Mouse (Mus musculus): ENCODE measurements around the gene Klhdc1. TPM values are rescaled to one million over a fixed set of nuclear protein-coding genes. Genes with fewer than 3 reads are reported as not detected.

Klhdc1 gene
- total and polyA plus RNA-seq, 3 experiments, result 0.48 to 8.7 (median 6.6) TPM

DNA sequence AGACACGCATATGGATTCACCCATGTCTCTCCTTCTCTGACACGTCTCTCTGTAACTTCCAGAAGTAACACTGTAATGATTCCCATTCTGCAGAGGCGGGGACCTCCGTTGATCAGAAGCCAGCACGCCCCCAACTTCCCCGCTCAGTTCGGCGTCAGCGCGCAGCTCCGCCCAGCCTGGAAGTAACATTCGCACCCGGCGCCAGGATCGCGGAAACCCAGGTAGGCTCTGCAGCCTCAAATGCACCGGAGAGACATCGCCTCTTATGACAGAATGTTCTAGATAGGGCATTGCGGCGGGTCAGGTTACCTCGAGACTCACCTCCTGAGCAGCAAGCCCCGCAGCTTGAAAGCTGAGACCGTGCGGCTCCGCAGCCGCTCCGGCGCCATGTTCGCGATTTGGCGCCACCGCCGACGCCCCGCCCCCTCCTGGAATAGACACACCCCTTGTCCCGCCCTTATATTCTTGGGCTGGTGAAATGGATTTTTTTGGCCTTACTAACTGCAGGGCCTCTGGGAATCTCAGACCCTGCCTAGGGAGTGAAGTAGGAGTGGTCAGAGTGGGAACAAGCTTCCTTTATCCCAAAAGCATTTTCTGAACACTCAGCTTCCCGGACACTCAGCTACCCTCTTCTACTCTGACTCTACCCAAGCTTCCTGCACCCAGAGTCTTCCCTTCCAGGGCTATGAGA, 13.1 kb upstream of the Klhdc1 start, which contains the start of gene Pole2:
Pole2 (minus strand) TSS at position 420 of the 691 bp plus-strand sequence.
- DNase-seq, result peak; percentile 94

DNA sequence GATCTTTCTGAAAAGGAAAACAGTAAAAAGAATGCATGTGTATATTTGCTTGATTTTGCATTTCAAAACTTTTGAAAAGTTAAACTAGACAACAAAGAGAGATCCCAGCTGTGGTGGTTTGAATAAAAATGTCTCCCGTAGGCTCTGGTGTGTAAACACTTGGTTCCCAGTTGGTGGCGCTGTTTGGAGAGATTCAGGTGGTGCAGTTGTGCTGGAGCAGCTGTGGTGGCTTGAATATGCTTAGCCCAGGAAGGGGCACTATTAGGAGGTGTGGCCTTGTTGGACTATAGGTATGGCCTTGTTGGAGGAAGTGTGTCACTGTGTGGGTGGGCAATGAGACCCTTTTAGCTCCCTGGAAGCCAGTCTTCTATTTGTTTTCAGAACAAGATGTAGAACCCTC, 11.7 kb upstream of the Klhdc1 start:
- no peak for DNase-seq

DNA sequence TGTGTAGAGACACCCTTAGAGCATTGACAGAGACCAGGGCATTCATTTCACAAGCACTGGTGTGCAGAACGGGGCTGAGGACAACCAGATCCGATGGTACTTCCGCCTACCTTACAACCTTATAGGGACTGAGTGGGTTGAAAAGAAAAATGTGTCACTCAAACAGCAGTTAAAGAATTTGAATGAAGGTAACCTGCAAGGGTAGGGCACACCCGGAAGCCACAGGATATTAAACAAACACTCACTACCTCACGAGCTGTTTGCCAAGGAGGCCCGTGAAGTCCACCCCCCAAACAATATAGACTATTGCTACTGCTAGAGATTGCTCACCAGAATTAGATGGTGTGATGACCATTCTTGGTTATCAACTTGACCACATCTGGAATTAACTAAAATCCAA, 5.2 kb upstream of the Klhdc1 start:
- no peak for DNase-seq

DNA sequence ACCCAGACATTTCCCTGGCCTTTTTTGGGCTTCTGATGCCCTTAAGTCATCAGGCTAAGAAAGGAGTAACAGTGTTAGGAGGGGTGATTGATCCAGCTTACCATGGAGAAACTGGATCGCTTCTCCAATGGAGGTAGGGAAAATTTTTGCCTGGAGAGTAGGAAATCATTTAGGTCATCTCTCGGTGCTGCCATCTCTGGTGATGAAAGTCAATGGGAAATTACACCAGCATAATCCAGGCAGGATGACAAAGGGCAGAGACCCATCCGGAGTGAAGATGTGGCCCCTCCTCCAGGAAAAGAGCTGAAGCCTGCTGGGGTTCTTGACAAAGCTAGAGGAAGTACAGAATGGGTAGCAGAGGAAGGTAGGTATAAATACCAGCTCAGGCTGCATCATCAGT, 2.7 kb upstream of the Klhdc1 start:
- DNase-seq, result no peak

DNA sequence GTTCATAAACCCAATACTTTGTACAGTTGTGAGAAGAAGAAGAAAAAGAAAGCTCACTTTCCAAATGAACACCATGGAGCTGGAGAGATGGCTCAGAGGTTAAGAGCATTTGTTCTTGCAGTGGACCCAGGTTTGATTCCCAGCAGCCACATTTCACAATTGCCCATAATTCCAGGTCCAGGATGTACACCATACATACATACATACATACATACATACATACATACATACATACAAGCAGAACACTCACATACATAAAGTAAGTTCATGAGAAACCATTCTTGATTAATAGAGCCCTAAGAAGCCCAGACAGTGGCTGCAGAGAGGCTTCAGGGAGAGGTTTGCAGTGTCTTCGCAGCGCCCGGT, 412 bp downstream of the Klhdc1 start:
- DNase-seq, result no peak

DNA sequence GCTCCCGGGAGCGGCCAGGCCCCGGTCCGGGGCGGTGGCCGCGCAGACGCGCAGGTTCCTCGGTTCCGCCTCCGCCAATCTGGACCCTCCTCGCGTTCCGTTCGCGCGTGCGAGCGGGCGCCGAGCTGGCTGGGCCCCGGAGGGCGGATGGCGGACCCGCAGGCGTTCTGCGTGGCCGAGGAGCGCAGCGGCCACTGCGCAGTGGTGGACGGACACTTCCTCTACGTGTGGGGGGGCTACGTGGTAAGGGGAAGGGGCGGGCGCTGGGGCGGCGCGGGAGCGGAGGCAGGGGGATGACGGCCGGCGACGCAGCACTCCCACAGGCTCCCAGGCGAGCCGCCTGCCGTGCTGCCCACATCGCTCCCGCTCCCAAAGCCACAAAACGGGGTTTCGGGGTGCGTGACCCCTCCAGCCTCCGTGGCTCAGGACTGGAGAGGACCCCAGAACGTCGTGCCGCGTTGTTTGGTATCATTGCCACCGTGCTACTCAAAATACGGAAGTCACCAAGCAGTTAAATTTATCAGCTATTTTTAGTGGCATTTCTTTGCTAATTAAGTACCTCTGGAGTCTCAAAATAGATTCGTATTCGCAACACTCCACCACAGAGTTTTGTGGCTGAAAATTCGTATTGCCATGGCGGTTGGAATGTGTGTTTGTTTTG, 925 bp downstream of the Klhdc1 start:
- peak; percentile 85 for DNase-seq

DNA sequence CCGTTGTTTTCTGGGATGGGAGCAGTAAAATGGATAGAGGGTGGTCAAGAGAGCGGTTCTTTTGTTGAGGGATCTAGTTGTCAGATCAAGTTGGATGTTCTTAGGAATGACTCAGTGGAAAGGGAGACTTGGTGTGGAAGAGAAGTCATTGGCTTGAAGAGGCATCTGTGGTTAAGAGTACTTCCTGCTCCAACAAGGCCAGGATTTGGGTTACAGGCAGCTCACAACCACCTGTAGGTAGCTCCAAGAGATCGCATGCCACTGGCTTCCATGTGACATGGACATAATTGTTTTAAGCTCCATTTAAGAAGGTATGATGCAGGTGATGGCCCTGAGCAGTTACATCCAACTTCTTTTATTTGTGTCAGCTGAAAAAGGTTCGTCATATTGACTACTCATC, 8.8 kb downstream of the Klhdc1 start:
- no peak for DNase-seq

DNA sequence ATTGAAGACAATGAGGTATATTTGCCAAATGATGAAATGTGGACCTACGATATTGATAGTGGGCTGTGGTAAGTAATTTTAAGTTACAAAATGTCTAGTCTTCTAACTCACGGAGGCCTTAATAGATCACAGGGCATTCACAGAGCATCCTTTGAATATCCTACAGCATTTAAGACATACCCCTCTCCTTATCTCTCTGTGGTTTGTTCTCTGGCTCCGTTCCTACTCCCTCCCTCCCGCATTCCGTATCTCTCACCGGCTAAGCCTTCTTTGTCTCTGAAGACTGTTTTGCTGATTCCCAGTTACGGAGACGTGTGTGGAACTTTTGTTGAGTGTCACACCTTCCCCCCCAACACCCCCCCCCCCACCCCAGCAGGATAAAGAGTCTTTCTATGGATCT, 9.8 kb downstream of the Klhdc1 start:
- DNase-seq, result no peak

DNA sequence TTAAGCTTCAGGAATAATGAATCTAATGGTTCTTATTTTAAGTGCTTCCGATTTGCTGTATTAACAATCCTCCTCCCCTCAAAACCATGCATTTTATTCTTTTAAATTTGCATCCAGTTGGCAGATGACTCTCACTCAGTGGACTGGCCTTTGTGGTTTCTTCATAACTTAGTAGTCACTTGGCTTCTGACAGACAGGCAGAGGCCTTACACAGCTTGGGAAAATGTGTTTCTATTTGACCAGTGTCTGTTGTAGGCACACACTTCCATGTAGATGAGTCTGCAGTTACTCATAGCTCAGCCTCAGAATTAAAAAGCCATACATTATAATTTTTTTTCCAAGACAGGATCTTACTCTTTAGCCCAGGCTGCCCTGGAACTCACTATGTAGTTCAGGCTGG, 12.8 kb downstream of the Klhdc1 start:
- DNase-seq, result no peak

DNA sequence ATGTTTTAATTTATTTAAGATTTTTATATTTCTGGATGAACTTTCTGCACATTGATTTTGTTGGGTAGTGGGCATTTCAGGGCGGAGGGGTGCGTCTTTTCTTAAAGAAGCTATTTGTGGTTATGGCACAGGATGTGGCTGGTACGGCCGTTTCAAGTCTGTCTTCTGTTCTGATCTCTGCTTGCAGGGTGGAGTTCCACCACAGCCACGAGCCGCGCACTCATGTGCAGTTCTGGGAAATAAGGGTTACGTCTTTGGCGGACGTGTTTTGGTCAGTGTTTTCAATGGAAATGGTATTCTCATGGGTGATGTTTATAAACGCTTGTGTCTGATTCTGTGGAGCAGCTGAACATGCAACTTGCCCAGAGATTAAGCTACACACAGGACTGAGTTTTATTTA, 16.9 kb downstream of the Klhdc1 start:
- DNase-seq, result no peak

DNA sequence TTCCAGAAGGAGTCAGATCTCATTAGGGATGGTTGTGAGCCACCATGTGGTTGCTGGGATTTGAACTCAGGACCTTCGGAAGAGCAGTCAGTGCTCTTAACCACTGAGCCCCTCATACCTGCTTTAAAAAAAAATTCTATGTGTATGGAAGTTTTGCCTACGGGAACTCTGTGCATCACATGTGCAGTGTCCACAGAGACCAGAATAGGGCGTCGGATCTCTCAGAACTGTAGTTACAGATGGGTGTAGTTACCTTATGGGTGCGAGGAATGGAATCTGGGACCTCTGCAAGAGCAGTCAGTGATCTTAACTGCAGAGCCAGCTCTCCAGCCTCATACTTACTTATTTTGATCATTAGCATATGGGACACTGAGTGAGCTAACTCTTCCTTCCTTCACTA, 21.3 kb downstream of the Klhdc1 start:
- no peak for DNase-seq

DNA sequence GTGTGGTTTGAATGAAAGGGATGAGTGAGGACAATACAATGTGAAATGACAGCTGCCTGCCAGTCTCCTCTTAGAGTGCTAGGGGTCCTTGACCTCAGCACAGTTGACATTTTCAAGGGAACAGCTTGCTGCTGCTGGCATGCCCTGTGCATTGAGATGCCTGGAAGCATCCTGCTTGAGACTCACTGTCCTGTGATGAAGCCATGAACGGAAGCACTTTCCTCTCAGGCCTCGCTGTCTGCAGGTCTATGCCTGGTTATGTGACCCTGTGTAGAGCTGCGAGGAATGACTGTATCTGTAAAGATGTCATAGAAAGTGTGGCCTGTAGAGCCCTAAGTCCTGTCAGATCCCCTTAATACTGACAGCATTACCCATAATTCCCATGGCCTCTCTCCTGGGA, 24.1 kb downstream of the Klhdc1 start:
- no peak for DNase-seq

DNA sequence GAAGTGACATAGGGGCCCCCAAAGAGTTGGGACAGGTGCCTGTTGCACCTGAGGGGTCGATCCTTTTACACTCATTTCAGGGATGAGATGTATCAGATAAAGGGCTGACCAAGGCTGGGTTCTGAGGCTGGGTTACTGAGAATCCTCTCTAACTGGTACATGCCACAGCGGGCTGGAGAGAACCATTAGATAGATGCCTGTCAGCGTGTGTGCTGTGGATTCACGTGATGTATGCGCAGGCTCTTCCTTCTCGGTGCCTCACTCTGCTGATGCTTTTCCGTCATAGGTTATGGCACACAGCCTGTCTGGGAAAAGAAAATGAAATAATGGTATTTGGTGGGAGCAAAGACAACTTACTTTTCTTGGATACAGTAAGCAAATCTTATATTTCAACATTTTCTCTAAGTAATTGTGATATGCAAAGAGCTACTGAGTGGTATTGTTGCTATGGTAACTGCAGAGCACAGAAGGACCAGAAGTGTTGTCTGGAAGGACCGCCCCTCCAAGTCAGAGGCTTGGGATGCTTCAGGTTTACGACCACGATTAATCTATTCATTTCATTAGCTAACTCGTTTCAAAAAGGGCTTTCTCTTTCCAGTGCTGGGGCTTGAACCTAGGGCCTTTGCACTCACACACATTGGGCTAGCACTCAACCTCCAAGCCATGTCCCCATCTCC, 27.1 kb downstream of the Klhdc1 start:
- DNase-seq, result no peak

DNA sequence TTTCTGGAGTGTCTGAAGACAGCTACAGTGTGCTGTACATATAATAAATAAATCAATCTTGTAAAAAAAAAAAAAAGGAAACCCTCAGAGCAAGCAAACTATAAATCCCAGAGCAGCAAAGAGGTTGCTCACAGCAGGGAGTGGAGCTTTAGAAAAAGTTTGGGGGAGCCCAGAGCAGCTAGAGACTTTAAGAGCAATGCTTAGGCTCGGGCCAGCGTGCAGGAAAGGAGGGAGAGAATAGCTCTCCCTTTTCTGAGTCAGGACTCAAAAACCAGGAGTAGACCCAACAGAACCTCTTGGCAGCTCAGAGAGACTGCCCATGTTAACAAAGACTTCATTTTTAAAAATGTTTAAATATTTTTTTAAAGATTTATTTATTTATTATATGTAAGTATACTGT, 28.0 kb downstream of the Klhdc1 start:
- DNase-seq, result no peak

DNA sequence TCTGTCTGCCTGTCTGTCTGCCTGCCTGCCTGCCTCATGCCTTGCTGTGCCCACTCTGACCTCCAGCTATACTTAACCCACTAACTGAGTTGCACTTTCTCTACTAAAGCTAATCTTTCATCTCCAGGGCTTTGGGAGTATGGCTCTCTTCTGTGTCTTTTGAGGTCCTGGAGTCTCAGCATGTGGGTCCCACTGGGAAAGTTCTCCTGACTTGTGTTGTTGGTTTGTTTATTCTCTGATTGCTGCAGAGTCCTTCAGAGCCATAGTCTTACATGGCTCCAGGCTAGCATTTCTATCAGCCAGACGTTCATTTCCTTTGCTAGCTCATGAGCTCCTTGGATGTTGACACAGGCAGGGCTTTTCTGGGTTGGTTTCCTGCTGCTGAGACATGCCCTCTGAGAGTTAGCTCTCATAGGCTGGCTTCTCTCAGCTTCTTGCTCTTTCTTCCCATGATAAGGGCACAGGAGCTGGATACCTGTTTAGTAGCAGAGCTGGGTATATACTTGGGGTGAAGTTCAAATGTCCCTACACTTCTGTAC, 39.0 kb downstream of the Klhdc1 start:
- no peak for DNase-seq

DNA sequence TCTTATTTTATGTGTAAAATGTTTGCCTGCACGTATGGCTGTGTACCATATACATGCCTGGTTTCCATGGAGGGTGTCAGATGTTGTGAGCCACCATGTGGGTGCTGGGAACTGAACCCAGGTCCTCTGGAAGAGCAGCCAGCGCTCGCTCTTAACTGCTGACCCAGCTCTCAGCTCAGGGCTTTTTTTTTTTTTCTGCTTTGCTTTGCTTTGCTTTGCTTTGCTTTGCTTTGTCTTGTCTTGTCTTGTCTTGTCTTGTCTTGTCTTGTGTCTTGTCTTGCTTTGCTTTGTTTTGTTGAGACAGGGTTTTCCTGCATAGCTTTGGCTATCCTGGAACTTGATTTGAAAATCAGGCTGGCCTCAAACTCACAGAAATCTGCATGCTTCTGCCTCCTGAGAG, 39.9 kb downstream of the Klhdc1 start:
- no peak for DNase-seq

DNA sequence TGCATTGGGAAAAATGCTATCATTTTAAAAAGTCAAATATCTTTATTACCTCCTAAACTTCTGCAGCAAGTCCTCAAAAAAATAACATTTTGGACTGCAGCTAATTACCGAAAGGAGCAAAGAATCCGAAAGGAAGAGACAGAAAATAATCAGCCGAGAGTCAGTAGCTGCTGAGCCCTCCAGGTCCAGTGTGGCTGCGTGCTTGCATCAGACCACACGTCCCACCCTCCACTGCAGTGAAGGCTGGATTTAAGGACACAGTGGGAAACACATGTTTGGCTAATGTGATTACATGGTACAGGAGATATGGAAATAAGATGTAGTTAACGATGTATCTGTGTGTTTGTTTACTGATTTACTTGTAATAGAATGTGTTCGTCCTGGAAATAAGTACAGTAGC, 42.2 kb downstream of the Klhdc1 start:
- no peak for DNase-seq

DNA sequence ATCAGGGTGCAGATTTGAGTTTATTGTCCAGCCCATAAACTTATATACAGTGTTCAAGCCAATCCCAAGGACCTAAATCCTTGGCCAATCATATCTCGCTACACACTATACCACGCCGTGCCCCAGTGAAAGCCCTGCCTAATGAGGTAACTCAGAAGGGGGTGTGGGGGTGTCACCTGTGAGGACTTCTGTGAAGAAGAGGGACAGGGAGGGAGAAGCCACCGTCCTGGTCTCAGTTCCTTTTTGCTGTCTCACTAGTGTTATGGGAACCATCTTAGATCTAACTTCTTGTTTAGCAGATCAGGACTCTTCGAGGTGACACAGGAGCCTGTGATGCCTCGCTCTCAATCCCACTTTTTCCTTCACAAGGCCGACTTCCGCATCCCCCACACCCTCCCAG, 46.6 kb downstream of the Klhdc1 start:
- no peak for DNase-seq

DNA sequence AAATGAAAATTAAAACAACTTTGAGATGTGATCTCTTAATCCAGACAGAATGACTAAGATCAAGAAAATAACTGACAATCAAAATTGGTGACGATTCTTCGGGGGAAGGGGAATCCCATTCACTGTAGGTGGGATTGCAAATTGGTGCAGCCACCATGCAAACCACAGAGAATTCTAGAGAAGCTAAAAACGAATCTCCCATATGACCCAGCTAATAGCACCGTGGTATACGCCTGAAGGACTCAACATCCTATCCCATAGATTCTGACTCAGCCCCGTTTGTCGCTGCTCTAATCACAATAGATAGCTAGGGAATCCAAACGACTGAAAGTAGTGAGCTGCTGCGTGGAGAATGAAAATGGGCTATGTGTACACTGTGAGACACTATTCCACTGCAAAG, 47.7 kb downstream of the Klhdc1 start:
- DNase-seq, result no peak

DNA sequence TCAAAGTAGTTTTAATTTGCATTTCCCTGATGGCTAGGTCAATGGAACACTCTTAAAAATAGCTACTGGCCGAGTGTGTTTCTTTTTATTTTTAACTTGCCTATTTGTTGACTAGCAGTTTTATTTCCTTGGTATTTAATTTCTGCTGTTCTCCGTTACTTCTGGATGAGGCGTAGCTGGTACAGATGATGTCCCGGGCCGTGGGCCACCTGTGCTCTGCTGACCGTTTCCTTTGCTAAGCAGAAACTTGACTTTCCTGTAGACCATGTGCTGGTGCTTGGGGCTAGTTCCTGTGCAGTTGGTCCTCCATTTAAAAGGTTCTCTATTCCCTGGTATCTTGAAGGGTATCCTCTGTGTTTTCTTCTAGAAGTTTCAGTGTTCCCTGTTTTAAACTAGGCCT, 51.4 kb downstream of the Klhdc1 start:
- DNase-seq, result no peak

DNA sequence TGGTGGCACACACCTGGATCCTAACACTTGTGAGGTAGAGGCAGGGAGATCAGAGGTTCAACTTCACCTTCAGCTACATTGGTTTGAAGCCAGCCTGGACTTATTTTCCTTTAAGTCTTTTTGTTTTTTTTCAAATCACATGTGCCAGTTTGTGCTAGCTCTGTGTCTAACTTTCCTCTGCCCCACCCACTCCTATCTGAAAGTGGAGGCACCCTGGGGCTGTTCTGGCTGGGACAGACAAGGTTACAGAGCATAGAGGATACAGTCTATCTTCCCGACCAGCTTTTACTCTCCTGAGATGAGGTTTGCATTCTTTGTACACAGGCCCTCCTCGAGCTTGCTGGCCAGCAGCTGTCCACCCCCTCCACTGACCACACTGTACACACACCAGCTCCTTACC, 52.8 kb downstream of the Klhdc1 start:
- no peak for DNase-seq

DNA sequence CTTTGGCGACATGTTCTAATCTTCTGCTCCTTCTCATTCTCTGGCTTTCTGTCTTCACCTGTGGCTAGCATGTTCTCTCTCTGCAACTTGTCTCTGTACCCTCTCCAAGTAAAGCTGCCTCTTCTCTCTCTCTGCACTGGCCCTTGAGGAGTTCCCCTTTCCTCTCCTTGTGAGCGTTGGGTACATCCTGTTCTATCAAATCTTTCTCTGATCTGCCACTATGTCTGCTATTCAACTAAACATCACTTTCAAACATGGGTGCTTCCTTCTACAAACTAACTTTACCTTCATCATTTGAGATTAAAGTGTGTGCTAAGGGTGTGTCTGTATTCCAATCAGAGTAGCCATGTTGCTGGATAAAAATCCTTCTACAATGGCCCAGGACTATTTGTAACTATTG, 54.0 kb downstream of the Klhdc1 start:
- no peak for DNase-seq

DNA sequence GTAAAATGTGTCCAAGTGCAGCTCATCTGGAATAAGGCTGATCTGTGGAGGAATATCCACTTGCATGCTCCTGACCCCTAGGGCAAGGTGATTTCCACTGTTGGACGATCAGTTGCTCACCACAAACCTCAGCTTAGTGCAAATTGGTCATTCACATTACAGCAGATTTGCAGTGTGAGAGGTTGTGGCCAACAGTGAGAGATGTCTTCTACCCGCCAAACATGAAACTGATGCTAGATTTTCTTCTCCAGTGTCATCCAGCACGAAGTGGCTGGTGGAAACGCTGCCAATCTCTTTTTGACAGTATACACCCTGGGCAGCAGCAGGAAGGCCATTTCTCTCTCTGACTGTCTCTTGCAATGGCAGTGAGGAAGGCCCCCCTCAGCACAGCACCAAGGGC, 54.7 kb downstream of the Klhdc1 start:
- DNase-seq, result no peak
